9 mouse cellular contexts compared by ENCODE assay signal in the genomic region with DNA sequence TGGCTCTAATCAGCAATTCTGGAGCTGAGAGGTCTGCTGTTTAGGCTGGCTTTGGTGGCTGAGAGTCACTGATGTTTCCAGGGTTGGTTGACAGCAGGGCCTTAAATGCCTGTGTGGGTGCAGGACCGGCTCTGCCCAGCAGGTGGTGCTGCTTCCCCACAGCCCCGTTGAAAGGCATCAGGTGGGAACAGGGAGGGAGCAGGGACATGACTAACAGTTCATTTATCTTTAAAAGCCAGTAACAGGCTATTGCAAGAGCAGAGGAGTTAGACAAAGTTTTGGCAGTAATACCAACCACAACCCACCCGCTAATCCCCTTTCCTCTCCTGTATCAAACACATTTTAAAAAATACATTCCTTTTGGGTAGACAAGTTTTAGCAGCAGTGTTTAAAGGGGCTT. TPM values are rescaled to one million over a fixed set of nuclear protein-coding genes. Genes with fewer than 3 reads are reported as not detected.
DNase-seq lines count a peak whose midpoint lies in the region; ATAC-seq and TF ChIP-seq lines count a peak whose summit lies in the region.
"Had no signal": no experiment of that assay in that cellular context is flagged by ENCODE, and none has a peak within 500 bp of the region (broad histone marks: within the 10 kb centered on the region; RNA-seq: fewer than 3 reads in every experiment).

No protein-coding gene starts in this region.

- WGBS in heart, embryonic 12.5 days = 24% methylated on average over 3 of the region's 3 CpGs
- 27% methylated on average over 3 of the region's 3 CpGs for WGBS in kidney, adult 2 months
- 31% methylated on average over 3 of the region's 3 CpGs for WGBS in limb, embryonic 11.5 days
- WGBS in midbrain, embryonic 16.5 days = 33% methylated on average over 3 of the region's 3 CpGs

- TF ChIP-seq POLR2A in kidney, adult 2 months (IDR thresholded peaks at IDR 0.05; ENCODE audit: low read depth, low read length) = no peak

- H3K36me3 ChIP-seq in heart, embryonic 12.5 days = peaks cover 44% of the 10 kb centered on the region
- H3K36me3 ChIP-seq in kidney, adult 2 months (ENCODE audit: control insufficient read depth, insufficient read depth, low read length) = no peaks in the 10 kb centered on the region
- peaks cover 3% of the 10 kb centered on the region; the same call in 1 of the 2 replicates for H3K36me3 ChIP-seq in limb, embryonic 11.5 days (ENCODE audit: control insufficient read depth, insufficient read depth, low read length)
- peaks cover 15% of the 10 kb centered on the region for H3K36me3 ChIP-seq in midbrain, embryonic 16.5 days (ENCODE audit: control insufficient read depth, insufficient read depth, low read length)

- H3K4me3 ChIP-seq in heart, embryonic 12.5 days = no peak overlapping the region
- H3K4me3 ChIP-seq in kidney, adult 2 months (ENCODE audit: insufficient read depth, low read depth, low read length) = no peak overlapping the region
- no peak overlapping the region for H3K4me3 ChIP-seq in limb, embryonic 11.5 days (ENCODE audit: low read depth, low read length)
- H3K4me3 ChIP-seq in midbrain, embryonic 16.5 days (ENCODE audit: low read depth, low read length) = no peak overlapping the region
- H3K4me3 ChIP-seq: stomach, embryonic 15.5 days had no signal

- peak; percentile 95 for DNase-seq in heart, adult 11 months
- DNase-seq in gastrocnemius, postnatal 10 days = peak; percentile 86
- DNase-seq in kidney, adult 2 months = peak; percentile 76
- peak; percentile 92 for DNase-seq in limb, embryonic 11.5 days (ENCODE audit: low spot score)
- peak; percentile 58 to 85 for DNase-seq in spleen, adult 18-20 months

- no peak overlapping the region for H3K27ac ChIP-seq in heart, embryonic 12.5 days (ENCODE audit: poor library complexity, severe bottlenecking)
- no peak overlapping the region for H3K27ac ChIP-seq in kidney, adult 2 months (ENCODE audit: insufficient read depth, low read depth, low read length)
- no peak overlapping the region for H3K27ac ChIP-seq in limb, embryonic 11.5 days (replicated peaks; ENCODE audit: low read depth, low read length)
- H3K27ac ChIP-seq in midbrain, embryonic 16.5 days (ENCODE audit: low read length) = no peak overlapping the region
- H3K27ac ChIP-seq: stomach, embryonic 15.5 days had no signal

- no peak for ATAC-seq in heart, embryonic 12.5 days (ENCODE audit: insufficient number of reproducible peaks, low FRiP score)
- ATAC-seq in common myeloid progenitor, adult 5-6 weeks (replicated peaks; ENCODE audit: low read depth, poor library complexity, severe bottlenecking) = peak; percentile 98
- peak; percentile 65; the same call in 1 of the 2 replicates for ATAC-seq in limb, embryonic 11.5 days (ENCODE audit: insufficient number of reproducible peaks, low FRiP score, low TSS enrichment, low read depth)
- ATAC-seq in midbrain, embryonic 16.5 days = peak; percentile 59; the same call in 1 of the 2 replicates

- peak; percentile 96 for TF ChIP-seq CTCF in kidney, adult 2 months (conservative IDR thresholded peaks at IDR 0.05; ENCODE audit: insufficient read depth, insufficient read length, low read depth, low read length)

- H3K9ac ChIP-seq in heart, embryonic 12.5 days = no peak overlapping the region
- no peak overlapping the region for H3K9ac ChIP-seq in limb, embryonic 11.5 days (ENCODE audit: low read length)
- no peak overlapping the region for H3K9ac ChIP-seq in midbrain, embryonic 16.5 days (ENCODE audit: low read depth, low read length)
- H3K9ac ChIP-seq: stomach, embryonic 15.5 days had no signal

- H3K4me2 ChIP-seq in heart, embryonic 12.5 days = no peak overlapping the region
- H3K4me2 ChIP-seq in limb, embryonic 11.5 days (ENCODE audit: low read depth, severe bottlenecking) = no peak overlapping the region
- H3K4me2 ChIP-seq in midbrain, embryonic 16.5 days (ENCODE audit: low read length) = no peak overlapping the region
- H3K4me2 ChIP-seq: stomach, embryonic 15.5 days had no signal

- no peaks in the 10 kb centered on the region for H3K27me3 ChIP-seq in heart, embryonic 12.5 days (replicated peaks)
- H3K27me3 ChIP-seq in kidney, adult 2 months (replicated peaks; ENCODE audit: control insufficient read depth, insufficient read depth, low read length) = no peaks in the 10 kb centered on the region
- H3K27me3 ChIP-seq in limb, embryonic 11.5 days (ENCODE audit: control insufficient read depth, insufficient read depth, low read length) = no peaks in the 10 kb centered on the region
- H3K27me3 ChIP-seq in midbrain, embryonic 16.5 days (ENCODE audit: control insufficient read depth, insufficient read depth, low read depth, low read length) = no peaks in the 10 kb centered on the region
- H3K27me3 ChIP-seq: stomach, embryonic 15.5 days had no signal

- no peaks in the 10 kb centered on the region for H3K4me1 ChIP-seq in heart, embryonic 12.5 days (replicated peaks)
- no peaks in the 10 kb centered on the region for H3K4me1 ChIP-seq in kidney, adult 2 months (ENCODE audit: control insufficient read depth, insufficient read depth, low read length)
- no peaks in the 10 kb centered on the region for H3K4me1 ChIP-seq in limb, embryonic 11.5 days (ENCODE audit: control insufficient read depth, insufficient read depth, low read length)
- H3K4me1 ChIP-seq in midbrain, embryonic 16.5 days (ENCODE audit: control insufficient read depth, insufficient read depth, low read length) = peaks cover 3% of the 10 kb centered on the region; the same call in 1 of the 2 replicates
- H3K4me1 ChIP-seq: stomach, embryonic 15.5 days had no signal

- no peaks in the 10 kb centered on the region for H3K9me3 ChIP-seq in heart, embryonic 12.5 days (replicated peaks)
- no peaks in the 10 kb centered on the region for H3K9me3 ChIP-seq in limb, embryonic 11.5 days (ENCODE audit: control insufficient read depth, low read length)
- H3K9me3 ChIP-seq in midbrain, embryonic 16.5 days (replicated peaks; ENCODE audit: control insufficient read depth, low read length, poor library complexity, severe bottlenecking) = no peaks in the 10 kb centered on the region
- H3K9me3 ChIP-seq: stomach, embryonic 15.5 days had no signal

RNA-seq across cellular contexts. Expression of gene Enoph1, which starts 30.5 kb away (rescaled TPM):
- polyA plus RNA-seq in heart, embryonic 12.5 days (2016; fragmentation: Nextera tagmentation; extraction: Ambion mirVana) = 26.0 and 26.9 TPM in 2 replicates
- total RNA-seq in common myeloid progenitor, adult 5-6 weeks (2017) = 37.4 and 39.7 TPM in 2 replicates
- total RNA-seq in gastrocnemius, postnatal 10 days (2021) = 10 to 100 TPM in 1 of 2 experiments, 1 to 10 TPM in 1; 9.0 to 10.5 TPM
- 17.1 and 17.9 TPM in 2 replicates for polyA plus RNA-seq in kidney, adult 2 months (2012; rRNA removed)
- 57.4 and 58.7 TPM in 2 replicates for polyA plus RNA-seq in limb, embryonic 11.5 days (2014; fragmentation: Nextera tagmentation; extraction: Ambion mirVana)
- 57.4 and 61.3 TPM in 2 replicates for polyA plus RNA-seq in midbrain, embryonic 16.5 days (2015; fragmentation: Nextera tagmentation; extraction: Ambion mirVana)

RNA-seq across cellular contexts. Expression of gene Hnrnpdl, which starts 30.8 kb away (rescaled TPM):
- polyA plus RNA-seq in heart, embryonic 12.5 days (2016; fragmentation: Nextera tagmentation; extraction: Ambion mirVana) = 112 and 117 TPM in 2 replicates
- total RNA-seq in common myeloid progenitor, adult 5-6 weeks (2017) = 461 and 481 TPM in 2 replicates
- 100 to 1,000 TPM in 1 of 2 experiments, 10 to 100 TPM in 1; 92.8 to 105 TPM for total RNA-seq in gastrocnemius, postnatal 10 days (2021)
- 33.4 and 40.5 TPM in 2 replicates for polyA plus RNA-seq in kidney, adult 2 months (2012; rRNA removed)
- 254 and 268 TPM in 2 replicates for polyA plus RNA-seq in limb, embryonic 11.5 days (2014; fragmentation: Nextera tagmentation; extraction: Ambion mirVana)
- polyA plus RNA-seq in midbrain, embryonic 16.5 days (2015; fragmentation: Nextera tagmentation; extraction: Ambion mirVana) = 199 and 210 TPM in 2 replicates
